Mouse (Mus musculus): ENCODE measurements at regions not wholly inside any gene's neighbourhood (a gene's known extent, or its start where the extent isn't known, plus 50 kb on each side); places are given as distances from the start of the nearest gene placed in this dataset.
"Not testable (repeated sequence)": the region's sequence is repeated elsewhere in the genome, so short reads cannot be mapped to it uniquely, and the experiment has no call there.

- Histone ChIP-seq H3K27ac (no peak overlapping the region), H3K4me3 (no peak overlapping the region), H3K27me3 (ENCODE audit: poor library complexity, severe bottlenecking) (no peaks in the 10 kb centered on the region), H3K9me3 (no peaks in the 10 kb centered on the region), H3K36me3 (replicated peaks) (no peaks in the 10 kb centered on the region), H3K4me1 (no peaks in the 10 kb centered on the region)
- no peak for DNase-seq (ENCODE audit: extremely low spot score, low spot score)
- WGBS: 79% methylated on average over 2 of the region's 2 CpGs
These were observed 67.2 kb downstream of the Qdpr start for GRCm38 (mm10) chr5:45382804-45383203.

DNA sequence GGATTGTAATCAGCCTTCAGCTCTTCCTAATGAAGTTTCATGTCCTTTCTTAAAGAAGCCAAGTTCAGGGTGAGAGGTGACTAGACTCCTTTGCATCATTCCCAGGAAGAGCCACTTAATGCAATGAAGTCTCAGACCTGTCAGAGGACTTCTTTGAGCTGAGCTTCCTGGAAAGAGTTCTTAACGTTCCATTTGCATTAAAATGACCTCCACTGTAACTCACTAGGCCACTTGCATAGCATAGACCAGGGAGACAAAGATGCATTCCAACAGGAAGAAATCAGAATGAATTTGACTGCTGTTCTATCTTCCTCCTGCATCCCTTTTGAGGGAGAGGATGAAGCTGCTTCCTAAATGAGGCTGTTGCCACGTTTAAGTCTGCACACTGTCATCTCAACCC is 71.5 kb downstream of the Qdpr start:
- Histone ChIP-seq H3K27me3 (ENCODE audit: poor library complexity, severe bottlenecking) (no peaks in the 10 kb centered on the region), H3K27ac (no peak overlapping the region), H3K36me3 (replicated peaks) (no peaks in the 10 kb centered on the region), H3K4me1 (no peaks in the 10 kb centered on the region), H3K4me3 (no peak overlapping the region), H3K9me3 (no peaks in the 10 kb centered on the region)
- WGBS: 13% methylated on average over 2 of the region's 2 CpGs
- no peak for DNase-seq (ENCODE audit: extremely low spot score, low spot score)

GRCm38 (mm10) chr5:45373069-45373468 is 77.0 kb downstream of the Qdpr start:
- 84% methylated on average over 2 of the region's 2 CpGs for WGBS

GRCm38 (mm10) chr5:45368451-45368850 is 81.6 kb downstream of the Qdpr start:
- H3K9me3 ChIP-seq: no peaks in the 10 kb centered on the region
- no peaks in the 10 kb centered on the region for H3K36me3 ChIP-seq (replicated peaks)
- no peak overlapping the region for H3K27ac ChIP-seq
- DNase-seq (ENCODE audit: extremely low spot score, low spot score): no peak
- 84% methylated on average over 6 of the region's 6 CpGs for WGBS
- H3K4me1 ChIP-seq: no peaks in the 10 kb centered on the region
- H3K27me3 ChIP-seq (ENCODE audit: poor library complexity, severe bottlenecking): no peaks in the 10 kb centered on the region
- H3K4me3 ChIP-seq: no peak overlapping the region

More at GRCm38 (mm10) chr5:45373069-45373468, 77.0 kb downstream of the Qdpr start:
- no peaks in the 10 kb centered on the region for H3K4me1 ChIP-seq
- no peaks in the 10 kb centered on the region for H3K36me3 ChIP-seq (replicated peaks)
- H3K27me3 ChIP-seq (ENCODE audit: poor library complexity, severe bottlenecking): no peaks in the 10 kb centered on the region
- no peak overlapping the region for H3K4me3 ChIP-seq
- no peak for DNase-seq (ENCODE audit: extremely low spot score, low spot score)
- H3K9me3 ChIP-seq: no peaks in the 10 kb centered on the region
- H3K27ac ChIP-seq: no peak overlapping the region

GRCm38 (mm10) chr5:45360189-45360588 is 89.8 kb downstream of the Qdpr start:
- Histone ChIP-seq H3K27ac (no peak overlapping the region), H3K4me1 (no peaks in the 10 kb centered on the region), H3K4me3 (no peak overlapping the region), H3K36me3 (replicated peaks) (no peaks in the 10 kb centered on the region), H3K9me3 (no peaks in the 10 kb centered on the region), H3K27me3 (ENCODE audit: poor library complexity, severe bottlenecking) (no peaks in the 10 kb centered on the region)
- DNase-seq (ENCODE audit: extremely low spot score, low spot score): no peak

GRCm38 (mm10) chr5:45340411-45340810 is 109.6 kb downstream of the Qdpr start:
- no peak for DNase-seq (ENCODE audit: extremely low spot score, low spot score)
- Histone ChIP-seq H3K36me3 (replicated peaks) (no peaks in the 10 kb centered on the region), H3K27ac (no peak overlapping the region), H3K9me3 (no peaks in the 10 kb centered on the region), H3K4me1 (no peaks in the 10 kb centered on the region), H3K4me3 (no peak overlapping the region), H3K27me3 (ENCODE audit: poor library complexity, severe bottlenecking) (no peaks in the 10 kb centered on the region)
- 92% methylated on average over 3 of the region's 3 CpGs for WGBS

DNA sequence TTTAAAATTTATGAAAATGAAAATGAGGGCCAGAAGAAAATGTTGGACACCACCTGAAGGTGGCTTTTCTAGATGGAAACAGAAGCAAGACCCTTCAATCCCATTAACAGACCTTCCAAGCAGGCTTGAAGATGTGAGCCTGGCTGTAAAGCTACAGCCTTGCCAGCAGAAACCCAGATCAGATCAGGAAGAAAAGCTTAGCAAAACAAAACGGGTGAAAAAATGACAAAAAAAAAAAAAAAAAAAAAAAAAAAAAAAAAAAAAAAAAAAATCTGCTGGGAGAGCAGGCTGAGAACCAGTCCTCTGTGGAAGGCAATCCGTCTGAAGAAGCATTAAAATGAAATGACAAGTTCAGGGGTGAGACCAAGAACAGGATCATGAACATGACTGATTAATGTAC is 113.2 kb downstream of the Qdpr start:
- H3K4me1 ChIP-seq: no peaks in the 10 kb centered on the region
- H3K27ac ChIP-seq: no peak overlapping the region
- no peaks in the 10 kb centered on the region for H3K9me3 ChIP-seq
- no peaks in the 10 kb centered on the region for H3K27me3 ChIP-seq (ENCODE audit: poor library complexity, severe bottlenecking)
- no peak overlapping the region for H3K4me3 ChIP-seq
- 67% methylated on average over 2 of the region's 2 CpGs for WGBS
- H3K36me3 ChIP-seq (replicated peaks): no peaks in the 10 kb centered on the region
- no peak for DNase-seq (ENCODE audit: extremely low spot score, low spot score)

DNA sequence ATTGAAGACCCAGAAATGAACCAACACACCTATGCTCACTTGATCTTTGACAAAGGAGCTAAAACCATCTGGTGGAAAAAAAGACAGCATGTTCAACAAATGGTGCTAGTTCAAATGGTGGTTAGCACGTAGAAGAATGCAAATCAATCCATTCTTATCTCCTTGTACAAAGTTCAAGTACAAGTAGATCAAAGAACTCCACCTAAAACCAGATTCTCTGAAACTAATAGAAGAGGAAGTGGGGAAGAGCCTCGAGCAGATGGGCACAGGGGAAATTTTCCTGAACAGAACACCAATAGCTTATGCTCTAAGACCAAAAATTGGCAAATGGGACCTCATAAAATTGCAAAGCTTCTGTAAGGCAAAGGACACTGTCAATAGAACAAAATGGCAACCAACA is 125.6 kb downstream of the Qdpr start:
- H3K27me3 ChIP-seq (ENCODE audit: poor library complexity, severe bottlenecking); H3K36me3 ChIP-seq (replicated peaks); H3K4me3 ChIP-seq; H3K9me3 ChIP-seq; H3K27ac ChIP-seq; H3K4me1 ChIP-seq; DNase-seq (ENCODE audit: extremely low spot score, low spot score): not testable (repeated sequence)
- 77% methylated on average over 2 of the region's 2 CpGs for WGBS

- no peak for DNase-seq (ENCODE audit: extremely low spot score, low spot score)
- H3K27me3 ChIP-seq (ENCODE audit: poor library complexity, severe bottlenecking): no peaks in the 10 kb centered on the region
- H3K4me3 ChIP-seq: no peak overlapping the region
- H3K27ac ChIP-seq: no peak overlapping the region
- 87% methylated on average over 4 of the region's 4 CpGs for WGBS
- no peaks in the 10 kb centered on the region for H3K36me3 ChIP-seq (replicated peaks)
- H3K9me3 ChIP-seq: no peaks in the 10 kb centered on the region
- H3K4me1 ChIP-seq: no peaks in the 10 kb centered on the region
These were observed 126.5 kb downstream of the Qdpr start for GRCm38 (mm10) chr5:45323500-45323899.

DNA sequence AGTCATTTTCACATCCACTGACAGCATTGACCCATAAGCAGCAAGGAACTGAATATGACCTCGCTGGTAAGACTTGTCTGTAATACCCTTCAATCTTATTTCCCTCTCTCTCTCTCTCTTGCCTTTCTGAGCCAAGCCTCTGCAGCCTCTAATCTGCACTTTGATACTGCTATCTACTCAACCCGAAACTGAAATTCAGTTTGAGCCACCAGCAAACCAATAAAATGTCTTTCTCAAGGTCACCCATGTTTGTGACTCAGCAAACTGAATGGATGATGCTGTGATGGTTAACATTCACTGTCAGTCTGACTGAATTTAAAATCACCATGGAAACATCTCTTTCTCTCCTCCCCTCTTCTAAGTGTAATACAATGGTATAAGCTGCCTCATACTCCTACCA is 132.0 kb downstream of the Qdpr start:
- DNase-seq (ENCODE audit: extremely low spot score, low spot score): no peak
- no peaks in the 10 kb centered on the region for H3K36me3 ChIP-seq (replicated peaks)
- no peak overlapping the region for H3K4me3 ChIP-seq
- WGBS: 81% methylated on average over 2 of the region's 2 CpGs
- no peaks in the 10 kb centered on the region for H3K27me3 ChIP-seq (ENCODE audit: poor library complexity, severe bottlenecking)
- H3K9me3 ChIP-seq: no peaks in the 10 kb centered on the region
- H3K4me1 ChIP-seq: no peaks in the 10 kb centered on the region
- H3K27ac ChIP-seq: no peak overlapping the region

DNA sequence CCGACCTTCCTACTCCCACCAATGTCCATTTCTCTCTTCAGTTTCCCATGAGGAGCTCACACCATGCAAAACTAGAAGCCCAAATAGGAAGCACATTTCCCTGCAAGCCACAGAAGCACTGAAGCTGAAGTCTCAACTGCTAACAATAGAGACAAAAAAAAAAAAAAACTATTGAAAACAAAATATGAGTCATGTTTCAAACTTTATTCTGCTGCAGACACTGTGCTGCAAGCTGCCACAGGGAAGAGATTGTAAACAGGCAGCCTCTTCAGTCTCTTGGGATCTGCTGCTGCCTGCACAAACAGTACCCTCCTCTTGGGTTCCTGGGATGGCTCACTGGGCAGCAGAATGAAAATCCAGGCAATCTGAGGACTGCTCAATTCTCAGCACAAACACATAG is 148.9 kb downstream of the Qdpr start:
- H3K27ac ChIP-seq: no peak overlapping the region
- no peak overlapping the region for H3K4me3 ChIP-seq
- H3K36me3 ChIP-seq (replicated peaks): no peaks in the 10 kb centered on the region
- no peaks in the 10 kb centered on the region for H3K4me1 ChIP-seq
- DNase-seq (ENCODE audit: extremely low spot score, low spot score): no peak
- H3K9me3 ChIP-seq: no peaks in the 10 kb centered on the region
- WGBS: 81% methylated on average over 1 of the region's 1 CpGs
- H3K27me3 ChIP-seq (ENCODE audit: poor library complexity, severe bottlenecking): no peaks in the 10 kb centered on the region

DNA sequence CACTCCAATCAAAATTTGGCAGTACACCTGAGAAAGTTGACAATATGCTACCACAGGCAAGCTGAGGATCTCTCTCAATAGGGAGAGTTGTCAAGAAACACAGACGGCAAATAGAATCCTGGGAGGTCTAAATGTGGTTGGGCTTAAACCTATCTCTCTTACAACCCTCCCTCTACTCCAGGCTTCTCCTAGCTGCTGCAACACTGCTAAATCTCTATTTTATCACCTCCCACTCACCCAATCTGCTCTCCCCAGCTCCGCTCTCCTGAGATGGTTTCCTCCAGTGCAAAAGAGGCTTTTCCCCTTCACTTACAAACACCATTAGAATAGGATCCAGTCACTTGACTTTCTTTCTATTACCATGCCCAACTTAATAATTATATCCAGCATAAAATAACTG is 151.2 kb downstream of the Qdpr start:
- Histone ChIP-seq H3K4me3 (no peak overlapping the region), H3K27me3 (ENCODE audit: poor library complexity, severe bottlenecking) (no peaks in the 10 kb centered on the region), H3K9me3 (no peaks in the 10 kb centered on the region), H3K4me1 (no peaks in the 10 kb centered on the region), H3K36me3 (replicated peaks) (no peaks in the 10 kb centered on the region), H3K27ac (no peak overlapping the region)
- 76% methylated on average over 2 of the region's 2 CpGs for WGBS
- DNase-seq (ENCODE audit: extremely low spot score, low spot score): no peak

DNA sequence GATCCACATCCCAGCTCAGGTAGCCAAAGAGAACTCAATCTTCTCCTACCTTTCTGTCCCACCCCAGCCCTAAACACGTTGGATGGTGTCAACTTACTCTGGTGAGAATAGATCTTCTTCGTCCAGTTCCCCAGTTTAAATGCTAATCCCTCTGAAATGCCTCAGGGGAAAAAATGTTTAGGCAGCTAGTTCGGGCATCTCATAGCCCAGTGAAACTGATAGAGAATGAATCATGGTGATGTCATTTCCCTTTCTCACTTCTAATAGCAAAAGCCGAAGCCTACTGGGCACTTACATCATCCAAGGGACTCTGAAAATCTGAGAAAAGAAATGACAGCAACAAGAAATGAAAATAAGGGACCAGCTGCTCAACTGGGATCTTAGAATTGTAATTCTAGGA is 154.9 kb downstream of the Qdpr start:
- no peaks in the 10 kb centered on the region for H3K36me3 ChIP-seq (replicated peaks)

GRCm38 (mm10) chr5:45292833-45293546 is 157.0 kb downstream of the Qdpr start:
- H3K27ac ChIP-seq: no peak overlapping the region
- no peaks in the 10 kb centered on the region for H3K36me3 ChIP-seq (replicated peaks)
- WGBS: 80% methylated on average over 9 of the region's 9 CpGs
- DNase-seq (ENCODE audit: extremely low spot score, low spot score): no peak
- no peaks in the 10 kb centered on the region for H3K9me3 ChIP-seq
- no peaks in the 10 kb centered on the region for H3K4me1 ChIP-seq
- H3K4me3 ChIP-seq: no peak overlapping the region
- H3K27me3 ChIP-seq (ENCODE audit: poor library complexity, severe bottlenecking): no peaks in the 10 kb centered on the region

More for the DNA sequence above, 154.9 kb downstream of the Qdpr start:
- 62% methylated on average over 4 of the region's 4 CpGs for WGBS
- Histone ChIP-seq H3K4me1 (no peaks in the 10 kb centered on the region), H3K9me3 (no peaks in the 10 kb centered on the region), H3K27me3 (ENCODE audit: poor library complexity, severe bottlenecking) (no peaks in the 10 kb centered on the region), H3K27ac (no peak overlapping the region), H3K4me3 (no peak overlapping the region)
- DNase-seq (ENCODE audit: extremely low spot score, low spot score): no peak

Data from forebrain, embryonic 10.5 days (tissue).